Mouse (Mus musculus) spleen, adult 2 months (tissue): Measurements from ENCODE around the gene Pced1a. TPM values are rescaled to one million over a fixed set of nuclear protein-coding genes. Genes with fewer than 3 reads are reported as not detected.

ENCODE experiments used
- DNase-seq, 2 experiments: peaks; one replicate each; pipeline versions ENCODE4 v3.0.0 to v3.0.0-alpha.2; 2012 to 2021; ENCODE audit warnings: low spot score in 2 of 2, low read depth in 1 of 2
- H3K27ac ChIP-seq: fragments of 200-500 bp; 2 replicates; pipeline ENCODE4 v1.5.1; 2012; ENCODE audit warnings: low read length, inconsistent platforms; ENCODE audit not compliant: insufficient read depth
- H3K27me3 ChIP-seq: fragments of 200-500 bp; 2 replicates; pipeline ENCODE4 v1.6.1; 2012; ENCODE audit warnings: mild to moderate bottlenecking, moderate library complexity, low read length, inconsistent platforms; ENCODE audit not compliant: control insufficient read depth, insufficient read depth
- H3K36me3 ChIP-seq: fragments of 200-500 bp; 2 replicates; pipeline ENCODE4 v1.6.1; 2012; ENCODE audit warnings: mild to moderate bottlenecking, low read length, inconsistent platforms; ENCODE audit not compliant: control insufficient read depth, insufficient read depth
- H3K4me1 ChIP-seq: fragments of 200-500 bp; 2 replicates; pipeline ENCODE4 v1.6.1; 2011; ENCODE audit warnings: inconsistent platforms; ENCODE audit not compliant: control insufficient read depth, insufficient read depth, insufficient read length
- H3K4me3 ChIP-seq: fragments of 200-500 bp; 2 replicates; pipeline ENCODE4 v1.5.1; 2011; ENCODE audit warnings: mild to moderate bottlenecking, inconsistent platforms; ENCODE audit not compliant: insufficient read depth, insufficient read length; ENCODE audit errors: extremely low read depth
- CTCF ChIP-seq: fragments of 200-500 bp; IDR thresholded peaks from 2 replicates; pipeline ENCODE4 v1.5.1; 2011; ENCODE audit warnings: mild to moderate bottlenecking, inconsistent platforms; ENCODE audit not compliant: insufficient read depth, insufficient read length, insufficient replicate concordance; ENCODE audit errors: extremely low read depth
- POLR2A ChIP-seq: fragments of 200-500 bp; IDR thresholded peaks from 2 replicates; pipeline ENCODE4 v1.6.1; 2011; ENCODE audit warnings: low read depth, low read length, inconsistent platforms
- WGBS: fragments of 180-500 bp; shearing (Covaris S2); methylation state at CpG from one replicate; pipeline ENCODE4 v1.1.7; 2018; 5-methylcytosine and 5-hydroxymethylcytosine counted together
- polyA plus RNA-seq: library from polyadenylated mRNA; depleted of rRNA; stranded (reverse); fragments of >200 nt; gene quantifications from 2 replicates; pipeline ENCODE4 v1.2.3, GENCODE M21; 2012

Pced1a gene
- polyA plus RNA-seq, 1 experiment = 33.2 TPM

DNA sequence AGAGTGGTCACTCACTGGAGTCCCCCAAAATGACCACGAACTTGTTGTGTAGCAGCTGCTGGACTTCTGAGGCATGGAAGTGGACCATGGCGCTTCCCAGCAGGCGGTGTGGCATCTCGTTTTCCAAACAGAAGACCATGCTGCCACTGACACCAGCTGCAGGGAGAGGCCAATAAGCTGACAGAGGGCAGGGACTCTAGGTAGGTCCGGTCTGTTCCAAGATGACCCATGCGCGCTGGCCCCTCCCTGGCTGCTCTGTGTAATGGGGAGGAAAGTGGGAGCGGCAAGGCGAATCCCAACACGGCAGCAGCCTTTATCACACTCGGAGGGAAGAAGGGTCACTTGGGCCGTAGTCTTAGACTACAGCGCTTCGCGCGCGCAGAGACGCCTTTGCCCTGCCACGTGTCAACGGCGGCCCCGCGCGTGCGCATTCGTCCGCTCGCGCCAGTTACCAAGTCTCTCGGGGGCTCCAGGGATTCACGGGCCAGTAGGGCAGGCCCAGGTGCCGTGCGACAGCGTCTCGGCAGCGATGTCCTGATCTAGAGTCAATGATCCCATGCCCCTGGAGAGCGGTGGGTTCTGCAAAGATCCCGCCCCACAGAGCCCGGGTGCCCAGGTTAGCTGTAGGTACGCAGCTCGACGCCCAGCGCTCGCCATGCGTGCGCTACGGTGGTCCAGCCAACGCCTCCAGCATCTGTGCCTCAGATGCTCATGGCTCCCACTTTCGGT lies 940 bp downstream of the Pced1a start:
- Histone ChIP-seq H3K36me3 (peaks cover 2% of the 10 kb centered on the region; the same call in 1 of the 2 replicates), H3K27ac (peak overlapping the region; percentile 95), H3K4me1 (peaks cover 6% of the 10 kb centered on the region; the same call in 1 of the 2 replicates), H3K27me3 (no peaks in the 10 kb centered on the region), H3K4me3 (peak overlapping the region; percentile 91)
- DNase-seq = peak; percentile 52 to 75
- 17% methylated on average over 49 of the region's 49 CpGs for WGBS
- no peak for TF ChIP-seq CTCF
- no peak for TF ChIP-seq POLR2A

DNA sequence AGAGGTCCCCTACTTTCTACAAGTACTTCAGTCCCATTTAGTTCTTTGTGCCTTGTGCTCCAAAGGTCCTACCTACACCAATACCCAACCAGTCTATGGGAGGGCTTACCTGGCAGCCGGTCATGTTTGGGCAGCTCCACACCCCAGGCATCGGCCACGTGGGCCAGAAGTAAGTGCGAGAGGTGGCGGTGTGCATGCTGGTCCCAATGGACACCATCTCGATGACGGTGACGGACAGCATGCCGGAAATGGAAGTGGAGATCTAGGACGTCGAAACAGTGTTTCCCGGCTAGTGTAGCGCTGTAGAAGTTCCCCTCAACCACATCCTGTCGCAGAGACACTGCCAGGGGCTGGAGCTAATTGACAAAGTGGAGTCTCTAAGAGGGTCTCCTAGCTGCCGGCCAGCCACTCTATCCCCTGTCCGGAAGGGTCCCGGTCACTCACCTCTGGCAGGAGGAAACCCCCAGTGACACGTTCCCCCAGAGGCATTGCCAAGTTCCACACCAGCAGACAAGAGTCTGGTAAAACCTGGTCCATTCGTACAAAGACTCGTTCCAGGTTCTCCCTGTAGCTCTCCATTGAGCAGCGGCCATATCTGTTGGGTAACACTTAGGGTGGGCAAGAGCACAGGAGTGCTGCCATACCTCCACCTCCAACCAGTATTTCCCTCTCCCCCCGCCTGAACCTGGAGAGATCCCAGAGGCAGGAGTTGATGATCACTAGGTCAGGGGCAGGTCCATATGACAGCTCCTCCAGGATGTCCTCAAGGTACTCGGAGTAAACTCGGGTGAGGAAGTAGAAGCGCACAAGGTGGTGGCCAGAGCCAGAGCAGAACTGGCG lies 2.5 kb downstream of the Pced1a start:
- 94% methylated on average over 26 of the region's 26 CpGs for WGBS
- Histone ChIP-seq H3K27ac (no peak overlapping the region), H3K36me3 (peaks cover 2% of the 10 kb centered on the region; the same call in 1 of the 2 replicates), H3K4me3 (no peak overlapping the region), H3K27me3 (no peaks in the 10 kb centered on the region), H3K4me1 (peaks cover 6% of the 10 kb centered on the region; the same call in 1 of the 2 replicates)
- no peak for DNase-seq
- TF ChIP-seq POLR2A (no peak), CTCF (no peak)

DNA sequence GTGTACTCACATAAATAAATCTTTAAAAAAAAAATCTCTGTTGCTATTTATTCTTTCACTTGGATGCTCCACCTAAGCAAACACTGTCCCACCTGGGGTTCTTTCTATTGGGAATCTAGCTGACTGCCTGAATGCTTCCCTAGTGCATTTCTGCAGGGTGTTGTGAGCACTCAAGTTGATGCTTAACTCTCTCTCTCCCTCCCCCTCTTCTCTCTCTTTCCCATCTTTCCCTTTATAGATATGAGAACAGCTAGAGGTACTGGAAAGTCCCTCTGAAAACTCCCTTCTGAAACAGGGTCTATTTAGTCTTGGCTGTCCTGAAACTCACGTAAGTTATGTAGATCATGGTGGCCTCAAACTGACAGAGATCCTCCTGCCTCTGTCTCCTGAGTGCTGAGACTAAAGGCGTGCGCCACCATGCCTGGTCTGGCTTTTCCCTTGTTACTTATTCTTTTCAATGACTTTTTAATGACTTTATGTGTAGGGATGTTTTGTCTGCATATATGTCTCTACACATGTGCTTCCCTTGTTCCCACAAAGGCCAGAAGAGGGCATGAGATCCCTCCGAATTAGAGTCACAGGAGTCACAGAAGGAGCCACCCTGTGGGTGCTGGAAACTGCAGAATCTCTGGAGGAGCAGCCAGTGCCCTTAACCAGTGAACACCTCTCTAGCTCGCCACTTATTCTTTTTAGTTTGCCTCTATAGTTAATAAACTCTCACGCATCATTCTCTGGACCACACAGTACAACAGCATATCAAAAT lies 10.2 kb downstream of the Pced1a start:
- DNase-seq = no peak
- H3K36me3 ChIP-seq = peaks cover 2% of the 10 kb centered on the region; the same call in 1 of the 2 replicates

DNA sequence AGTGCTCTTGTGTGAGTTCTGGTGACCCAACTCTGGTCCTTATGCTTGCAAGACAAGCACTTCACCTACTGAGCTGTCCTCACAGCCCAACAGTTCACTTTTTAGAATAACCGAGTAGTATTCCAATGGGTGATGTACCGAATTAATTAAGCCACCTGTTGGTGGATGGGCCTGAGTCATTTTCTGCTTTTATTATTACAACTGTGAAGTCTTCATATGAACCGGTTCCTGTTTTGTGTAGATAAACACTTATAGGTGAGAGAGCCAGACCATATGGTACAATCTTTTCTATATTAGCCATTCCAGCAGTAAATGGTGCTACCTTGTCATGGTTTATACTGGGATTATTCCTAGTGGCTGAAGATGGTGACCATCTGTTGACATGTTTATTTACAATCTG lies 11.7 kb downstream of the Pced1a start:
- Histone ChIP-seq H3K36me3 (no peaks in the 10 kb centered on the region), H3K4me3 (no peak overlapping the region), H3K27ac (no peak overlapping the region), H3K27me3 (no peaks in the 10 kb centered on the region), H3K4me1 (no peaks in the 10 kb centered on the region)
- TF ChIP-seq POLR2A = no peak
- no peak for TF ChIP-seq CTCF
- WGBS = 80% methylated on average over 3 of the region's 3 CpGs
- DNase-seq = no peak

More for the DNA sequence above, 10.2 kb downstream of the Pced1a start:
- TF ChIP-seq POLR2A = no peak
- H3K27me3 ChIP-seq = no peaks in the 10 kb centered on the region
- 78% methylated on average over 6 of the region's 6 CpGs for WGBS
- no peaks in the 10 kb centered on the region for H3K4me1 ChIP-seq
- no peak overlapping the region for H3K4me3 ChIP-seq
- H3K27ac ChIP-seq = no peak overlapping the region

GRCm38 (mm10) chr2:130411558-130412495 lies 12.7 kb downstream of the Pced1a start:
- Histone ChIP-seq H3K27me3 (no peaks in the 10 kb centered on the region), H3K4me3 (no peak overlapping the region), H3K27ac (no peak overlapping the region), H3K4me1 (no peaks in the 10 kb centered on the region), H3K36me3 (no peaks in the 10 kb centered on the region)
- peak in 1 of 2 experiments; percentile 60 for DNase-seq
- WGBS = 29% methylated on average over 16 of the region's 16 CpGs
- TF ChIP-seq CTCF = peak; percentile 87
- TF ChIP-seq POLR2A = no peak

DNA sequence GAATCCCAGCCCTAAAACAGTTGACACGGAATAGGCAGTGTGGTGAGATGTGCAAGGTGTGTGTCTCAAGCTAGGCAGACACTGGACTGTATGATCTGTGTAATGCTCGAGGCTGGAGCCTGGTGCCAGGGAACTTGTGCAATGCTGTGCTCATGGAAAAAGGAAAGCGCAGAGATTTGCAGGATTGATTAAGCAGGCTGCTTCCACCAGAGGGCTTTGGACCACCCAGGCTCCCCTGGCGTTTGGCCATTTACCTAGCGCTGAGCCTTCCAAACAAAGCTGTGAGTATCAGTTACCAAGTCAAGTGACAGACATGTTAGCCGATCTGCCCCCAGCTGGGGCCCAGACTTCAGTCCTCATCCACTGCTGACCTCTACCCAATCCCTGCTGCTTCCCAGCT lies 16.3 kb downstream of the Pced1a start:
- no peaks in the 10 kb centered on the region for H3K27me3 ChIP-seq
- TF ChIP-seq POLR2A (no peak), CTCF (no peak)
- DNase-seq = no peak
- no peak overlapping the region for H3K27ac ChIP-seq
- H3K36me3 ChIP-seq = no peaks in the 10 kb centered on the region
- WGBS = 77% methylated on average over 6 of the region's 6 CpGs
- no peaks in the 10 kb centered on the region for H3K4me1 ChIP-seq
- no peak overlapping the region for H3K4me3 ChIP-seq
